Mouse (Mus musculus) embryonic fibroblast, embryonic 13.5 days (primary cell): ENCODE measurements around the gene Hira.

Experiments used
- CTCF ChIP-seq: IDR thresholded peaks from 2 replicates; pipeline ENCODE4 v1.5.1; 2011; ENCODE audit warnings: mild to moderate bottlenecking, control low read depth, low read length, moderate library complexity, borderline replicate concordance; ENCODE audit not compliant: insufficient read depth
- POLR2A ChIP-seq: IDR thresholded peaks from 2 replicates; pipeline ENCODE4 v1.6.1; 2011; ENCODE audit warnings: low read depth, mild to moderate bottlenecking, control low read depth, low read length, moderate library complexity

- TF ChIP-seq CTCF, result no peak
- TF ChIP-seq POLR2A, result no peak
Measured at GRCm38 (mm10) chr16:18860186-18860585, 16.7 kb upstream of the Hira start.
